Mouse (Mus musculus): Measurements from ENCODE around the gene 9530003J23Rik.

The 9530003J23Rik gene

DNA sequence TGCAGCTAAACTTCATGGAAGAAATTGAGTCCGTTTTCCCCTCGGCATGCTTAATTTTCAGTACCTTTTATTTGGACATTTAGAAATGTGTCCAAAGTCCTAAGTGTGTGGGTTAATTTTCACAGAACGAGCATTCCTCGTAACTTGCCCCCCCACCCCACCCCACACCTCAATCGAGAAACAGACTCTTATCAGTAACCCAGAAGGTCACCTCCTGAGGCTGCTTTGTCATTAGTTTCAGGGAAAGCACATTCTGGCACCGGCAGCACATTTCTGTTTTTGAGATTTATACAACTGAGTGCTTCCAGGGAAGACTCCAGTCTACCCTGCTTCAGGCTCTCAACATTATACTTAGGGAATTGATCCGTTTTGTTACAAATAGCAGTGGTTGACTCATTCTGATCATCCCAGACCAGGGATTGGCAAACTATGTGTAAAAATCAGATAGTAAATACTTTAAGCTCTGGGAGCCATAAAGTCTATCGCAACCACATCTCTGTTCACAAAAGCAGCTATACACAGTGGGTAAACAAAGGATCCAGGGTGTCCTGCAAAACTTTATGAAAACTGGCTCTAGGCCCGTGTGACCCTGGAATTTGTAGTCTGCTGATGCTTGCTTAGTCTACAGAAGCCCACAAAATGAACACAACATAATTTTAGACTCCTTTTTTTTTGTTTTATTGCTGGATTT lies 53.0 kb downstream of the 9530003J23Rik start:
- DNase-seq (ENCODE audit: inconsistent ontology term) = no peak

Data from Muller cell, postnatal 12 days (primary cell).